ENCODE assay signal across 20 mouse cellular contexts in genomic region chr6:48830241-48830640, GRCm38 (mm10). TPM values are rescaled to one million over a fixed set of nuclear protein-coding genes. Genes with fewer than 3 reads are reported as not detected.
DNase-seq lines count a peak whose midpoint lies in the region; ATAC-seq and TF ChIP-seq lines count a peak whose summit lies in the region.
"Had no signal": no experiment of that assay in that cellular context is flagged by ENCODE, and none has a peak within 500 bp of the region (broad histone marks: within the 10 kb centered on the region; RNA-seq: fewer than 3 reads in every experiment).

No protein-coding gene starts in this region.

- peaks cover 22% of the 10 kb centered on the region for H3K36me3 ChIP-seq in lung, postnatal 0 days (ENCODE audit: insufficient read depth, low read length)
- H3K36me3 ChIP-seq in intestine, embryonic 14.5 days (ENCODE audit: control insufficient read depth, insufficient read depth, low read length) = peaks cover 28% of the 10 kb centered on the region
- peaks cover 32% of the 10 kb centered on the region for H3K36me3 ChIP-seq in stomach, embryonic 16.5 days (ENCODE audit: control insufficient read depth, insufficient read depth, low read length)
- H3K36me3 ChIP-seq in hindbrain, embryonic 11.5 days (ENCODE audit: control insufficient read depth, insufficient read depth, low read length) = no peaks in the 10 kb centered on the region

- no peak for TF ChIP-seq CTCF in gastrocnemius, adult 2 months (IDR thresholded peaks at IDR 0.05)
- TF ChIP-seq CTCF in lung, postnatal 0 days (IDR thresholded peaks at IDR 0.05) = no peak

- intact Hi-C loops in gastrocnemius, adult 2 months (cut with DNase I) = no loop called here

- H3K27me3 ChIP-seq in lung, postnatal 0 days (replicated peaks; ENCODE audit: insufficient read depth, low read length) = no peaks in the 10 kb centered on the region
- H3K27me3 ChIP-seq in intestine, embryonic 14.5 days (replicated peaks; ENCODE audit: control insufficient read depth, insufficient read depth, low read length) = no peaks in the 10 kb centered on the region
- H3K27me3 ChIP-seq in stomach, embryonic 16.5 days (ENCODE audit: control insufficient read depth, insufficient read depth, low read length) = no peaks in the 10 kb centered on the region
- H3K27me3 ChIP-seq in hindbrain, embryonic 11.5 days (ENCODE audit: control insufficient read depth, insufficient read depth, low read length) = no peaks in the 10 kb centered on the region
- H3K27me3 ChIP-seq: midbrain, embryonic 12.5 days had no signal

- WGBS in lung, postnatal 0 days = 7% methylated on average over 1 of the region's 1 CpGs
- 37% methylated on average over 1 of the region's 1 CpGs for WGBS in intestine, embryonic 14.5 days
- WGBS in stomach, embryonic 16.5 days = 33% methylated on average over 1 of the region's 1 CpGs
- WGBS in hindbrain, embryonic 11.5 days = 74% methylated on average over 1 of the region's 1 CpGs

- no peak overlapping the region for H3K9ac ChIP-seq in lung, postnatal 0 days (replicated peaks; ENCODE audit: low read depth)
- no peak overlapping the region for H3K9ac ChIP-seq in intestine, embryonic 14.5 days (ENCODE audit: low read length)
- no peak overlapping the region for H3K9ac ChIP-seq in stomach, embryonic 16.5 days (ENCODE audit: low read length)
- no peak overlapping the region for H3K9ac ChIP-seq in hindbrain, embryonic 11.5 days (ENCODE audit: low read depth, low read length)
- H3K9ac ChIP-seq: hindbrain, embryonic 14.5 days; kidney, embryonic 15.5 days; midbrain, embryonic 12.5 days had no signal

- peak; percentile 27; the same call in 1 of the 2 replicates for TF ChIP-seq EP300 in lung, postnatal 0 days (IDR thresholded peaks at IDR 0.05)

- H3K4me2 ChIP-seq in lung, postnatal 0 days (replicated peaks; ENCODE audit: low read depth, low read length) = no peak overlapping the region
- H3K4me2 ChIP-seq in intestine, embryonic 14.5 days (ENCODE audit: low read length) = no peak overlapping the region
- no peak overlapping the region for H3K4me2 ChIP-seq in stomach, embryonic 16.5 days (ENCODE audit: low read depth, low read length)
- no peak overlapping the region for H3K4me2 ChIP-seq in hindbrain, embryonic 11.5 days (replicated peaks; ENCODE audit: low read depth, low read length)
- H3K4me2 ChIP-seq: hindbrain, embryonic 14.5 days; kidney, embryonic 15.5 days; midbrain, embryonic 12.5 days had no signal

- peaks cover 17% of the 10 kb centered on the region; the same call in 1 of the 2 replicates for H3K4me1 ChIP-seq in lung, postnatal 0 days (ENCODE audit: insufficient read depth, low read depth, low read length)
- no peaks in the 10 kb centered on the region for H3K4me1 ChIP-seq in intestine, embryonic 14.5 days (replicated peaks; ENCODE audit: control insufficient read depth, insufficient read depth, low read length)
- H3K4me1 ChIP-seq in stomach, embryonic 16.5 days (ENCODE audit: control insufficient read depth, insufficient read depth, low read length) = peaks cover 17% of the 10 kb centered on the region
- H3K4me1 ChIP-seq in hindbrain, embryonic 11.5 days (replicated peaks; ENCODE audit: control insufficient read depth, insufficient read depth, low read length) = no peaks in the 10 kb centered on the region
- H3K4me1 ChIP-seq: midbrain, embryonic 12.5 days had no signal

- DNase-seq in gastrocnemius, adult 2 months = no peak
- no peak for DNase-seq in gastrocnemius, adult 8-10 months (ENCODE audit: low spot score in 2 of 2)
- peak; percentile 50 for DNase-seq in lung, postnatal 0 days (ENCODE audit: low spot score)
- no peak for DNase-seq in lung, postnatal 36 days
- DNase-seq in intestine, embryonic 14.5 days (ENCODE audit: low spot score) = peak; percentile 38
- DNase-seq in cerebellum, postnatal 36 days = no peak
- no peak for DNase-seq in hindbrain, embryonic 11.5 days (ENCODE audit: low spot score)
- DNase-seq: cerebellum, postnatal 10 days; spleen, adult 18-20 months; thymus, postnatal 36 days had no signal

- ATAC-seq in lung, postnatal 0 days = peak; percentile 44
- ATAC-seq in intestine, embryonic 14.5 days (replicated peaks; ENCODE audit: low FRiP score, low TSS enrichment, low read depth) = no peak
- ATAC-seq in stomach, embryonic 16.5 days (ENCODE audit: insufficient read depth, low FRiP score) = no peak
- no peak for ATAC-seq in hindbrain, embryonic 11.5 days (ENCODE audit: low FRiP score)

- H3K4me3 ChIP-seq in gastrocnemius, adult 2 months = no peak overlapping the region
- no peak overlapping the region for H3K4me3 ChIP-seq in lung, postnatal 0 days (ENCODE audit: low read depth, low read length)
- no peak overlapping the region for H3K4me3 ChIP-seq in intestine, embryonic 14.5 days (ENCODE audit: low read depth, low read length)
- H3K4me3 ChIP-seq in stomach, embryonic 16.5 days (replicated peaks; ENCODE audit: low read length) = no peak overlapping the region
- H3K4me3 ChIP-seq in hindbrain, embryonic 11.5 days (ENCODE audit: low read depth, low read length) = no peak overlapping the region
- H3K4me3 ChIP-seq: kidney, embryonic 15.5 days; limb, embryonic 10.5 days; midbrain, embryonic 12.5 days had no signal

- 0 out of 2 replicates have a peak overlapping the region, but pooled peaks have one; percentile 8 for H3K27ac ChIP-seq in gastrocnemius, adult 2 months
- H3K27ac ChIP-seq in lung, postnatal 0 days (ENCODE audit: low read length) = peak overlapping the region; percentile 64
- no peak overlapping the region for H3K27ac ChIP-seq in intestine, embryonic 14.5 days (ENCODE audit: low read depth)
- peak overlapping the region; percentile 38 for H3K27ac ChIP-seq in stomach, embryonic 16.5 days (ENCODE audit: low read length)
- no peak overlapping the region for H3K27ac ChIP-seq in hindbrain, embryonic 11.5 days (ENCODE audit: low read depth, low read length)
- H3K27ac ChIP-seq: hindbrain, embryonic 14.5 days; kidney, embryonic 15.5 days; limb, embryonic 10.5 days; midbrain, embryonic 12.5 days had no signal

- H3K9me3 ChIP-seq in lung, postnatal 0 days (ENCODE audit: low read length) = no peaks in the 10 kb centered on the region
- peaks cover 5% of the 10 kb centered on the region; the same call in 1 of the 2 replicates for H3K9me3 ChIP-seq in intestine, embryonic 14.5 days (ENCODE audit: control insufficient read depth, low read length)
- no peaks in the 10 kb centered on the region; the same call in 1 of the 2 replicates for H3K9me3 ChIP-seq in stomach, embryonic 16.5 days (replicated peaks; ENCODE audit: control insufficient read depth, low read length)
- no peaks in the 10 kb centered on the region for H3K9me3 ChIP-seq in hindbrain, embryonic 11.5 days (ENCODE audit: control insufficient read depth, low read length)
- H3K9me3 ChIP-seq: kidney, embryonic 15.5 days; limb, embryonic 10.5 days; midbrain, embryonic 12.5 days had no signal

RNA-seq across cellular contexts. Expression of gene Tmem176a, which starts 10.5 kb away (rescaled TPM):
- 1 to 10 TPM; 3.4 to 5.3 TPM for total RNA-seq in gastrocnemius, adult 2 months (2021)
- total RNA-seq in gastrocnemius, adult 8-10 months (2022) = 1 to 10 TPM; 1.3 to 4.8 (median 2.7) TPM
- 485 and 539 TPM in 2 replicates for polyA plus RNA-seq in lung, postnatal 0 days (2015; fragmentation: Nextera tagmentation; extraction: Ambion mirVana)
- polyA plus RNA-seq in intestine, embryonic 14.5 days (2014; fragmentation: Nextera tagmentation; extraction: Ambion mirVana) = 171 and 182 TPM in 2 replicates
- polyA plus RNA-seq in stomach, embryonic 16.5 days (2015; fragmentation: Nextera tagmentation; extraction: Ambion mirVana) = 157 and 176 TPM in 2 replicates
- polyA plus RNA-seq in hindbrain, embryonic 11.5 days (2014; fragmentation: Nextera tagmentation; extraction: Ambion mirVana) = 25.7 and 26.0 TPM in 2 replicates

RNA-seq across cellular contexts. Expression of gene Tmem176b, which starts 11.1 kb away (rescaled TPM):
- 10 to 100 TPM; 11.4 to 12.9 TPM for total RNA-seq in gastrocnemius, adult 2 months (2021)
- total RNA-seq in gastrocnemius, adult 8-10 months (2022) = 10 to 100 TPM in 1 of 4 experiments, 1 to 10 TPM in 3; 4.1 to 10.1 (median 7.2) TPM
- polyA plus RNA-seq in lung, postnatal 0 days (2015; fragmentation: Nextera tagmentation; extraction: Ambion mirVana) = 798 and 806 TPM in 2 replicates
- 373 and 390 TPM in 2 replicates for polyA plus RNA-seq in intestine, embryonic 14.5 days (2014; fragmentation: Nextera tagmentation; extraction: Ambion mirVana)
- 302 and 332 TPM in 2 replicates for polyA plus RNA-seq in stomach, embryonic 16.5 days (2015; fragmentation: Nextera tagmentation; extraction: Ambion mirVana)
- polyA plus RNA-seq in hindbrain, embryonic 11.5 days (2014; fragmentation: Nextera tagmentation; extraction: Ambion mirVana) = 66.7 and 72.5 TPM in 2 replicates

RNA-seq across cellular contexts. Expression of gene Aoc1, which starts 42.5 kb away (rescaled TPM):
- not detected for total RNA-seq in gastrocnemius, adult 2 months (2021)
- total RNA-seq in gastrocnemius, adult 8-10 months (2022) = not detected
- polyA plus RNA-seq in lung, postnatal 0 days (2015; fragmentation: Nextera tagmentation; extraction: Ambion mirVana) = 4.4 and 4.9 TPM in 2 replicates
- 2.5 and 2.8 TPM in 2 replicates for polyA plus RNA-seq in intestine, embryonic 14.5 days (2014; fragmentation: Nextera tagmentation; extraction: Ambion mirVana)
- 2.5 and 4.6 TPM in 2 replicates for polyA plus RNA-seq in stomach, embryonic 16.5 days (2015; fragmentation: Nextera tagmentation; extraction: Ambion mirVana)
- not detected in 2 replicates for polyA plus RNA-seq in hindbrain, embryonic 11.5 days (2014; fragmentation: Nextera tagmentation; extraction: Ambion mirVana)
- total RNA-seq: adrenal gland, adult 18-20 months; layer of hippocampus, adult 18-20 months; left cerebral cortex, adult 18-20 months had no signal
- polyA plus RNA-seq: C2C12; heart, embryonic 14.5 days; hindbrain, embryonic 14.5 days; limb, embryonic 10.5 days; midbrain, embryonic 12.5 days had no signal

RNA-seq across cellular contexts. Expression of gene Gimap3, which starts 59.6 kb away (rescaled TPM):
- not detected for total RNA-seq in gastrocnemius, adult 2 months (2021)
- total RNA-seq in gastrocnemius, adult 8-10 months (2022) = not detected
- polyA plus RNA-seq in lung, postnatal 0 days (2015; fragmentation: Nextera tagmentation; extraction: Ambion mirVana) = 0.31 and 0.61 TPM in 2 replicates
- polyA plus RNA-seq in intestine, embryonic 14.5 days (2014; fragmentation: Nextera tagmentation; extraction: Ambion mirVana) = 0.19 TPM in 1 of 2 replicates, not detected in the other
- polyA plus RNA-seq in stomach, embryonic 16.5 days (2015; fragmentation: Nextera tagmentation; extraction: Ambion mirVana) = 0.14 and 0.17 TPM in 2 replicates
- polyA plus RNA-seq in hindbrain, embryonic 11.5 days (2014; fragmentation: Nextera tagmentation; extraction: Ambion mirVana) = 0.17 TPM in 1 of 2 replicates, not detected in the other
- total RNA-seq: layer of hippocampus, adult 18-20 months; left cerebral cortex, adult 18-20 months had no signal
- polyA plus RNA-seq: C2C12; heart, embryonic 14.5 days; hindbrain, embryonic 14.5 days; limb, embryonic 10.5 days; midbrain, embryonic 12.5 days had no signal

Comparison
In these comparisons a context has a peak if more than half of its experiments do, and no peak if none do; other contexts are left out.
1. DNase-seq: peak in lung, postnatal 0 days (single experiment) and intestine, embryonic 14.5 days (single experiment); none in gastrocnemius, adult 2 months (single experiment), gastrocnemius, adult 8-10 months (0 of 2), lung, postnatal 36 days (single experiment), cerebellum, postnatal 36 days (0 of 2) and hindbrain, embryonic 11.5 days (single experiment).
2. H3K27ac ChIP-seq: peak in gastrocnemius, adult 2 months (single experiment), lung, postnatal 0 days (single experiment) and stomach, embryonic 16.5 days (single experiment); none in intestine, embryonic 14.5 days (single experiment) and hindbrain, embryonic 11.5 days (single experiment).